Mouse (Mus musculus): Measurements from ENCODE around the gene Gm20388.

The Gm20388 gene

DNA sequence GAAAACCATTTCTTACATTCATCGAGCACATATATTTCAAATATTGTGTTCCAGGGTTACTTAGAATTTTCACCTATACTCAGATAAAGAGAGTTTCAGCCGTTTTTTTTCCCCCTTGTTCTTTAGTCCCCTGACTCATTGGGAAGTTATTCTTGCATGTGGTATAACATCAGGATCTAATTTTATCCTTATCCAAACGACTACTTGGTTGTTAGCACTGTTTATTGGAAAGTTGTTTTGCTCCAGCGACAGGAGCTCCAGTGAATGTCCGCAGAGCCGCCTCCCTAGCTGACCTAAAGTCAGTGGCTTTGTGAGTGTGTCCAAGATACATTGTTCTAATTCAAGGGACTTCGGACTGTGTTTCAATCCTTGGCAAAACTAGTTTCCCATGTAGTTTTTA is 3723.2 kb downstream of the Gm20388 start:
- DNase-seq (ENCODE audit: low spot score), result no peak

DNA sequence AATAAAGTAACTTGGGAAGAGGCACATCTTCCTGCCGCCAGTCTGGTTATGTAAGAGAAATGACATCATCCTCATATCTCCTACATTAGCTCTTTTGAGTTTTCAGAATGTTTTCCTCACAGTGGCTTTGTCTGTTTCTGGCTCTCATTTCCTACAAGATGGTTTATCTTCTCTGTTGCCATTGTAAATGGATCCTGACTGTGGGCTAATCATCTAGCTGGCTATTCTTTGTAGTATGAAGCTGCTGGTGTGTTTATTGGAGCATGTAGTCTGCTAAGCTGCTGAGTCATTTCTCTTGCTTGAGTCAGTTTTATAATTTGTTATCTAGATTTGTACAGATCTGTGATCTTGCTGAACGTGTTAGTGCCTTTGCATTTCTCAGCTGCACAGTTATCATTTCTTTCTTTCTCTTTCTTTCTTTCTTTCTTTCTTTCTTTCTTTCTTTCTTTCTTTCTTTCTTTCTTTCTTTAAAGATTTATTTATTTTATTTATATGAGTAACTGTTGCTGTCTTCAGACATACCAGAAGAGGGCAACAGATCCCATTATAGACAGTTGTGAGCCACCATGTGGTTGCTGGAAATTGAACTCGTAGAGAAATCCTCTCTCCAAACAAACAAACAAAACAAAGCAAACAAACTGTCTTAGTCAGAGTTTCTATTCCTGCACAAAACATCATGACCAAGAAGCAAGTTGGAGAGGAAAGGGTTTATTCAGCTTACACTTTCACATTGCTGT is 3723.9 kb downstream of the Gm20388 start:
- peak; percentile 69 for DNase-seq (ENCODE audit: low spot score)

DNA sequence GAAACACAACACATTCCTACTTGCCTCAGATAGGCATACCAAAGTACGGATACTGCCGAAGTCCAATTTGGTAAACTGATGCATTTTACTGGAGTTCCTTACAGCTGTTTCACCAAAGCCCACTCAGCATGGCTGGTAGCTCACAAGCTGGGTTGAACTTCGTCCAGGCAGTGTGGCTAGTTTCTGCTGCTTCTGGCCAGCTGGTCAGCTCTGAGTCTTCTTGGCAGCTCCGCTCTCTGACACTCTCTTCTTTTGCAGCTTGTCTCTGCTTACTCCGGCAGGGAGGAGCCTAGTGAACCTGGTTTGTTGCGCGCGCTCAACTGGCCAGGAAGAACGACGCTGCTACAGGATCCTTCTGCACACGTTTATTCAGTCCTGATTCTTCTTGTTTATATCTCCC is 3725.0 kb downstream of the Gm20388 start:
- no peak for DNase-seq (ENCODE audit: low spot score)

DNA sequence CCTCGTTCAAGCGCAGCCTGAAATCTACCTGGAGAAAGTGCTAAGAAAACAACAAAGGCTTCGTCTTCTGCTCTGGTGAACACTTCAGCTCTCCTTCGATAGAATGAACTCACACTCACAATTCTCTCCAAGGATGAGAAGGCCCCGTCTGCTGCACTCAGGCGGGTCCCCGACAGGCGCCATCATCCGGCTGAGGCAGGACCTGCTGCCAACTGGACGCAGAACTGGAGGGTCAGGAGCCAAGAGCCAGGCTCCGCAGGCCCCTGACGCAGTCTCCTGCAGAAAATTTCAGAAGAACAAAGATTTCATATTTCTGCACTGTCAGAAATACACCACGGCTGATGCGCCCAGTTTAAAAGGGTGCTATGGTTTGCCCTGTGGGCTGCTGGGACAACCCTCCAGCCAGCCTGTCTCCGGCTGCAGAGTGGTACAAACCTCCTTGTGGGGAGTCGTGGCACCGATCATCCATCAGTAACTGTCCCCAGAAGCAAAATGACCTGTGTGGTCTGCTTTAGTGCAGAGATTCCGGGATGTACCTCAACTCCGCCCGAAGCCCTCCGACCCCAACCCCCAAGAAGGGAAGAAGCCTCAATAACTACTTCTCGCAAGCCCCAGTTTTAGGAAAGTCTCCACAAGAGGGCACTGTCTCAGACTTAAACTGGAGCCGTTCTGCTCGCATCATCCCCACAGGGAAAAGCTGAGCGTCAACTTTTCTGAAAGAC is 3732.8 kb downstream of the Gm20388 start:
- peak; percentile 75 for DNase-seq (ENCODE audit: low spot score)

DNA sequence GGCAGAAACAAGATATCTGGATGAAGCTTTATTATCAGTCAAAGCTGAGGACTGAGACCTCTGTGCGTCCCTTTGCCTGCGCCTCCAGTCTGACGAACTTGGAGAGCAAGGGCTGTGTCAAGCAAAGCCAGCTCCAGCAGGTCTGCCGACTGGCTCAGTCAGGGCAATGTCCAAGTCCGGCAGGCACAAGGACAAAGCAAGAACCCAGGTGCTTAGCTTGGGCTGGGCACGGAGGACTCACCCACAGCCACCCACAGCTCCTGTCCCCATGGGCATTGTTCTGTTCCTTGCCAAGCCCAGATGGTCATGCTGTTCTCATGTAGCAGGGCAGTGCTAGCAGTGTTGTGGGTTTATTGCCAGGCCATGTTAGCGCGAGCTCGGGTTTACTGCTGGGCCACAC is 3734.6 kb downstream of the Gm20388 start:
- DNase-seq (ENCODE audit: low spot score), result no peak

DNA sequence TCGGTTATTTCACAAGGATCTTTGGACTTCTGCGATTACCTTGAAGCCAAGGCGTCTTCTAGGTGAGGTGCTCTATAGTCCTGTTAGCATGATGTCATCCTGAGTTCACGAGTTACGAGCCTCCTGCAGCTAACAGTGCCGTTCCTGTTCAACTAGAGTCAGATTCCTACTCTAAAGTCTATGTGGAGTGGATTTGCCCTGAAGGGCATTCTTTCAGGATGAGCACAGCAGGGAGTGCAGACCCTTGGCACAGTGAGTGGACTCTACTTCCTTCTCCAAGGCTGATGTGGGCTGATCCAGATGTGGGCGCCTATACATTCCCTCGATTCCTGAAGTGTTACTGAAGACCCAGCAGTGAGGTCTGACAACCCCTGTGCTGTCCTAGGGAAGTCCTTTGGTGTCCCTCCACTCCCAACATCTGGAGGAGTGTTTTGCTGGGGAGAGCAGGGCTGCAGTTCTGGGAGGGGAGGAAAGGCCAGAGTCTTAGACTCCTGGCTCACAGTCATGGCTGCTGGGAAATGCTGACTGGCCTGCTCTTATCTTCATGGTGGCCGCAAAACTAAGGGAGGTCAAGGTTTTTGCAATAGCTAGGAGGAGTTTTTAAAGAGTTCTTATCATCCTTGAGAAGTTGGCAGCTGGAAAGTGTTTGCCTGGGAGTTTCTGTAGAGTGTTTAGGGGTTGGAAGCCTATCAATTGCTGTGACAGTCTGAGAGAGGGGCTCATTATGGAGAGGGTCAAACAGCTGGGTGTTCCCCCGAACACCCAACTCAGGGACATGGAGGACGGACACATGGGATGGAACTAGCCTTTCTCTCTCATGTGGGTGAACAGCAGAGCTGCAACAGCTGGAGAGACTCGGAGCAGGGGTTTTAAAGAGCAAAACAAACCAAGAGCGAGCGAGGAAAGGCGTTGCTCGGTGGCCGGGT is 3737.9 kb downstream of the Gm20388 start:
- DNase-seq (ENCODE audit: low spot score), result no peak

DNA sequence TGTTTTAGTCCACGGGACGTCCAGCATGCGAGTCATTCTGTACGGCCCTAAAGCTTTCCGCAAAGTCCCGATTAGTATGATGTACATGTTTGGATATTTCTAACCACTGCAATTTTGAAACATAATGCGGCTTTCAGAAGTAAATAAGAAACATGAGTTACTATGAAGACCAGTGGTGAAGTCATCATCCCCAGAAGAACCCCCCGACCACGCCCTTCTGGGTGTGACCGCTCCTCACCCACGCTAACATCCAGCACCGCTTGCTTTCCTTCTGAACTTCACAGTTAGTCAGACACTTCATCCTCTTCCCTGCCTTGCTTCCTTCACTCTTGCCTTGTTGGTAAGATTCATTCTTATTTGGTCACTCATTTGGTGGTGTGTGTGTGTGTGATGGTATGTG is 3738.8 kb downstream of the Gm20388 start:
- DNase-seq (ENCODE audit: low spot score), result no peak

DNA sequence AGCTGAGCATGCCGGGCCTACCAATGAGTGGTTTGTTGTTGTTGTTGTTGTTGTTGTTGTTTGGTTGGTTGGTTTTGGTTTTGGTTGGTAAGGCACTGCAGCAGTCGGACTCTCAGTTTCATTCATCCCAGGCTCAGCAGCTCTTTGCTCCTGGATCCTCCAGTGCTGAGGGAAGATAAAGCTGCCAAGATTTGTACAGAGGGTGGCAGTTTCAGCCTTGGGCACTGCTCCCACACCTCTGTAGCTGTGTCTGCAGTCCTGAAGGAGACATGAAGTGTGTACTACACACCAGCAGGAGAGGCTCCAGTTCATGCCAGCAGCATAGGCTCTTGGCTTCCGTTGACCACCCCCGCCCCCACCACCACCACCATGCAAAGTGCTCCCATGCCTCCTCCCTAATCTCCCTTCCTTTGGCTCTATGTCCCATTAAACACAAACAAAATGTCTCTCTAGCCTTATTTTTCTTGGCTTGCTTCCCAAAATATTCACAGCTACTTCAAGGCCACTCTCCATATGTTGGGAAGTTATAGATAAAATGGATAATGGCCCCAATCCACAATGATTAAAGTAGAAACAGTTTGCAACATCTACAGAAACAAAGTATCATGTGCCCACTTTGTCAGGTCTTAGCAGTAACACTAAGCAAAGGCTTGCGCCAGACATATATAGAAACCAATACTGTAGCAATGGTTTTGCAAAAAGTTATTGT is 3740.9 kb downstream of the Gm20388 start:
- DNase-seq (ENCODE audit: low spot score), result peak; percentile 24

DNA sequence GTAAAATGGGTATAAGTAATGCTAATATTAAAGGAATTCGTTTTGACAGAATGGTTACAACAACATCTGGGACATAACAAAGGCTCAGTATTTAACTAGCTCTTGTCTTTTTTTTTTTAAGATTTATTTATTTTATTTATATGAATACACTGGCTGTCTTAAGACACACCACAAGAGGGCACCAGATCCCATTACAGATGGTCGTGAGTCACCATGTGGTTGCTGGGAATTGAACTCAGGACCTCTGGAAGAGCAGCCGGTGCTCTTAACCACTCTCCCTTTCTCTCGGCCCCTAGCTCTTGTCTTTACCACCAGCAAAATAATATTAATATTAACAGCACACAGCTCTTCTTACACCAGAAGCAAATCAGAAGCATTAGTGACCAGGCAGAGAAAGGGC is 3742.0 kb downstream of the Gm20388 start:
- peak; percentile 61 for DNase-seq (ENCODE audit: low spot score)

DNA sequence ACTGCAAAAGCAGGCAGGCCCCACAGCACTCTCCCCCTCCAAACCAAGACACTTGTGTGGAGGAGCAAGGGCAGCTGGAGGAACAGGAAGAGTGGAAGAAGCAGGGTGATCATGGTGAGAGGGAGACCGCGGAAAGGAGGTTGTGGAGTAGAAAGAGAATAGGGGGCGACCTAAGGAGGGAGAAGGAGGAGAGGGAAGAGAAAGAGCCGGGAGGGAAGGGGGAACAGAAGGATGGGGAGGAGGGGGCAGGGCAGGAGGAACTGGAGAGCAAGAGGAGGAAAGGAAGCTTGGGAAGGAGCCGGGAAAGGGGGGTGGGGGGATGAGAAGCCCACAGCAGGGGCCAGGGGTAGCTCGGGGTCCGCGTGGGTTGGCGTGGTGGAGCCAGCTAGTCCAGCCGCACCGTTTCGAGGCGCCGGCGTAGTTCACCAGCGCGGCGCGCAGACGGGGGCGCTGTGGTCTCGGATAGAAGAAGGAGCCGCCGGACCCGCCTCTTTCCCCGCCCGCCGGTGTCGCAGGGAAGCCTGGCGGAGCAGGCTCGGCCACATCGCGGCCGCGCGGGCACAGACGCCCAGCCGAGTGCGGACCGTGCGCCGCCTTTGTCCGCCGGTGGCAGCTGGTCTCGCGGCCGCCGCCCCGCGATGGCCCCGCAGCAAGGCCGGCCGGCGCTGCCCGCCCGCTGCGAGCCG is 3742.8 kb downstream of the Gm20388 start, which contains the start of gene Rhou:
TSS of gene Rhou (plus strand) at position 622 of the 686 bp plus-strand sequence.
- peak; percentile 98 for DNase-seq (ENCODE audit: low spot score)

DNA sequence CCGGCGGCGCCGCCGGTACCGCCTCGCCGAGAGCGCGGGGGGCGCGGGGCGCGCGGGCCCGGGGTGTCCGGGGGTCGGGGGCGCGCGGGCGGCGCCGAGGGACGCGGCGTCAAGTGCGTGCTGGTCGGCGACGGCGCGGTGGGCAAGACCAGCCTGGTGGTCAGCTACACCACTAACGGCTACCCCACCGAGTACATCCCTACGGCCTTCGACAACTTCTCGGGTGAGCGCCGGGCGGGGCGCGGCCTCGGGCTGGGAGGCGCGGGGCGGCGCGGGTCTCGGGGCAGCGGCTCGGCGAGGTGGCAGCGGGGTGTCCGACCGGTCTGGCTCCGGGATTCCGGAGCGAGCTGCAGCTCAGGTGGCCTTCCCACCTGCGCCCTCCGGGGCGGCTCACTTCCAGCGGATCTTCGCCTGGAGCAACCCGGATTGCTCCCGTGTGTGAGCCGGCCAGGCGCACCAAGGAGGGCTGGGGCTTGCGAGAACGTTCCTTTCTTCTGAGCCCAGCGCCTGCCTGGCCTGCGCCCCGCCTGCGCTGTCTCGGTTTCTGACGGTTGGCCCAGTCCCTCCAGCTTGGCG is 3743.4 kb downstream of the Gm20388 start:
- peak; percentile 83 for DNase-seq (ENCODE audit: low spot score)

DNA sequence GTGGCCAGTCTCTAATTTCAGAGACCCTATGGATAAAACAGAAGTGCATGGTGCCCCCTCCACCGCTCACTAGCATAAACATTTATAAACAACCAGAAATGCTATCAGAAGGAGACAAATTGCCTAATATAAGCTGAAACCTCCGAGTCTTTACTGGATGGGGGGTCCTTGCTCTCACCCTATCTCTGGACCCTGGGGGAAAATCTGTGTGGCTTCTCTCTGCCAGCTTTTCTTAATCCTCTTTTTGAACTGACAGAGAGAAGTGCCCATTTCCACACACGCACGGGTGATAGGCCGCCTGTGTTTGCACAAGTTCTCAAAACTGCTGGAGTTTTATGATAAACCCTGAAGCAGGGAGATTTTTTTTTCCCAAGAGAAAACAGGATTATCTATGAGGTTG is 3744.1 kb downstream of the Gm20388 start:
- DNase-seq (ENCODE audit: low spot score), result no peak

DNA sequence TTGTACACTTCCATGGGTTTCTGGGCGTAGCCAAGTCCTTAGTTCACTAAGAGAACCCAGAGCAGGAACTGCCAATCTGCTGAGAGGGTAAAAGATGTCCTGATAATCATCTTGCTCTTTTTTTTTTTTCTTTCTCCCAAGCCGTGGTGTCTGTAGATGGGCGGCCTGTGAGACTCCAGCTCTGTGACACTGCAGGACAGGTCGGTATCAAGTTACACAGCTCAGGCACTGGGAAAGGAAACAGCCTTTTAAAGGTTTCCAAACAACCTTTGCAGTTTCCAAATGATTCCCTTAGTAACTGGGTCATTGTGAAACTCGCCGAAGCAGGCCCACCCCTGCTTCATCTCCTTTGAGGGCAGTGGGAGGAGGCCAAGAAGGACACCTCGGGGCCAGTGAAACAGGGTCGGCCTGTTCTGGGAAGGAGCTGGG is 3744.7 kb downstream of the Gm20388 start:
- DNase-seq (ENCODE audit: low spot score), result peak; percentile 73

DNA sequence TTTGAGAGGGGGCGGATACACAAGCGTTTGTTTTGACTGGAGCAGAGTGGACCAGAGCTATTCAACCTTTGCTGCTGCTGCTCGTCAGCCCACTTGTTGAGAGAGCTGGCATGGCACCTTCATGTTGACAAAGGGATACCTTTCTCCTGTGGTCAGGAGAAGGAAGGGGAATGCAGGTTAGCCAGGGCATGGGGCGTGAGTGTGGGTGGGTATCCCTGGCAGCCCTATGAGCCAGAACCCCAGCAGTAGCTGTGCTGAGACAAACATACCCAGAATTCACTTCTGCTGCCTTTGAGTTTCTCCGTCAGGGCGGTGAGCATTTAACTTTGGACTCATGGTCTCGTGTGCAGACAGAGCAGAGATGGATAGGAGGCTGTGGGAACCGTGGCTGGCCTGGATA is 3747.2 kb downstream of the Gm20388 start:
- DNase-seq (ENCODE audit: low spot score), result no peak

DNA sequence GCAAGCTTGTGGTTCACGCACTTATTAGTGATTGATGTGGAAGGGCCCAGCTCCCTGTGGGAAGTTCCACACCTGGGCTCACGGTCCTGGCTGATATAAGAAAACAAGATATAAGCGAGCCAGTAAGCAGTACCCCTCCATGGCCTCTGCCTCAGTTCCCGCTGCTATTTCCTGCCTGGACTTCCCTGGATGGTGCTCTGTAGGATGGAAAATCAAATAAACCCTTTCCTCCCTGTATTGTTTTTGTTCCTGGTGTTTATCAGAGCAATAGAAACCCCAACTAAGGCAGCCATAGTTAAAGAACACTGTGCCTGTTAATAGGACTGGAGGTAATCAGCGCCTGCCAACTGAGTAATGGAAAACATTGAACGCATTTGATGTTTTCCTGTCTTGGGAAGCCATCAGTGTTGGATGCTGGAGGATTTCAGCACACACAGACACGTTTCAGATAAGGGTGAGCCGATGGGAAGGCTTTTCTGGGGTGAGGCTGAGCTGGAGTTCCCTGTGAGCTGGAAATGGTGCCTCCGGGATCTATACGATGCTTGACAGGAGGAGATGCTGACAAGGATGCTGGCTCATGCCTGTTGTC is 3748.9 kb downstream of the Gm20388 start:
- no peak for DNase-seq (ENCODE audit: low spot score)

DNA sequence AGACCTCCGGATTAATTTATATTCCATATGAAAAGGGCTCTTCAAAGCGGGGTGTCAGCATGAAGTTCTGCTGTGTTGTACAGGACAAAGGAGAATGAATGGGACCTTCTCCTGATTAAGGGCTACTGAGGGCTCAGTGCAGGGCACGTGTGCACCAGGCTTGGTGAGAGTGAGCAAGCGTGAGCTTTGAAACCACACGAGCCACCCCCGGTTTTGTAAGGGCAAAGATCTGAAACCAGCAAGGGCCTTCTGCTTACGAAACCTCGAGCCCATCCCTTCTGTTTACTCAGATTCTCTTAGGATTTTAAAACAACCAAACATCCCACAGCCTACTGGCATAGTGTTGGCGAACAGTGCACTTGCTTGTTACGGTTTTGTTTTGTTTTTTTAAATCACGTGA is 3750.9 kb downstream of the Gm20388 start:
- DNase-seq (ENCODE audit: low spot score), result no peak

DNA sequence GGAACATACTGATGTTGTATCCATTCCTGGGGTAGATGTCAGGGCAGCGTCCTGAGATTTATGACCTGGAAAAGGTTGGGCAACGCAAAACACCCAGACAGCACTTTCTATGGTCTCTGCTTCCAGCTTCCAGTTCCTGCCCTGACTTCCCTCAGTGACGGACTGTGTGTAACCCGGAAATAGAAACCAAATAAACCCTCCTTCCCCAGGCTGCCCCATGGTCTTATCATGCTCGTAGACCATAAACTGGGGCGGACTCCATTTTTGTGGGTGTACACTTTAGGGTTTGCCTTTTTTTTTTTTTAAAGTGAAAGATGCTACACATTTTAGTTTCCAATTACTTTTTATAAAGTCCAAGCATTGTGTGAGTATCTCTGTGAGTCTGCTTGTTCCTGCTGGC is 3754.9 kb downstream of the Gm20388 start:
- DNase-seq (ENCODE audit: low spot score), result no peak

DNA sequence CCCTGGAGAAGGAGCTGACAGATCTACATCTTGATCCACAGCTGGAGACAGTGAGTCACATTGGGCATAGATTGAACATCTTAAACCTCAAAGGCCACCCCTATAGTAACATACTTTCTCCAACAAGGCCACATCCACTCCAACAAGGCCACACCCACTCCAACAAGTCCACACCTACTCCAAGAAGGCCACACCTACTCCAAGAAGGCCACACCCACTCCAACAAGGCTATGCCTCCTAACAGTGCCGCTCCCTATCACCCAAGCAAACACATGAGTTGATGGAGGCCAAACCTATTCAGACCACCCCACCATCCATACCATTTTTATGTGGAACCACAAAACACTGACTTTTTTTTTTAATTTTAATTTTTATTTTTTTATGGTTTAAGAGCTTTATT is 3756.2 kb downstream of the Gm20388 start:
- DNase-seq (ENCODE audit: low spot score), result no peak

DNA sequence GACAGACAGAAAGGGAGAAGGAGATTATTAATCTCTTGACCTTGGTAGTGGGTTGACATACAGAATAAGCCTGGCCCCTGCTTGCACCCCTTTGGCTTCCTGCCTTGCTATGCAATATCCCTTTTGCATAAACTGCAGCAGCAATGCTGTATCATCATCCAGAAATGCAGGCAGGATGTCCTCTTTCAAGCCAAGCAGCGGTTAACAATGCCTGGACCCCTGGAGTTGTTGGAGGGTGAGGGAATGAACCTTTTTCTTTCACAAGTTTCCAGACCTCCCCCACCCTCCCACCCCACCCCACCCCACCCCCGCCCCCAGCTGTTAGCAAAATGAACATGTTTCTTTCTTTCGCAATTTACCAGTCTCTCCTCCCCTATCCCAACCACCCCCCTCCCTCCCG is 3758.0 kb downstream of the Gm20388 start:
- DNase-seq (ENCODE audit: low spot score), result no peak

DNA sequence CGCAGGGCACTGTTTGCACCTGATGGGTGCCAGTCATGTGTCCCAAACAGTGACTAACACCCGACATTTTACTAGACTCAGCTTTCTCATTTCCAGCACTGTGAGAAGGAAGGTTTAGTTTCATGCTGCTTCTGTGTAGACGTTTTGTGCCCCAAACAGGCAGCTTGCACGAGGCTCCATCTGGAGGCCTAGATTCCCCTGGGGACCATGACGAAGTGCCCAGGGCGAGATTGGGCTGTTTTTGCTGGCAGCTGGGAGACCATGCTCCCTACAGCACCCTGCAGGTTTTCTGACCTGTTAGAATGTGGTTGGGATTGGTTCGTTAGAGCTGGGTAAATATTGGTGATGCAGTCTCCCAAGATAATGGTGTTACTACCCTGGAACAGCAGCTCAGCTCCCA is 3760.1 kb downstream of the Gm20388 start:
- DNase-seq (ENCODE audit: low spot score), result peak; percentile 84

DNA sequence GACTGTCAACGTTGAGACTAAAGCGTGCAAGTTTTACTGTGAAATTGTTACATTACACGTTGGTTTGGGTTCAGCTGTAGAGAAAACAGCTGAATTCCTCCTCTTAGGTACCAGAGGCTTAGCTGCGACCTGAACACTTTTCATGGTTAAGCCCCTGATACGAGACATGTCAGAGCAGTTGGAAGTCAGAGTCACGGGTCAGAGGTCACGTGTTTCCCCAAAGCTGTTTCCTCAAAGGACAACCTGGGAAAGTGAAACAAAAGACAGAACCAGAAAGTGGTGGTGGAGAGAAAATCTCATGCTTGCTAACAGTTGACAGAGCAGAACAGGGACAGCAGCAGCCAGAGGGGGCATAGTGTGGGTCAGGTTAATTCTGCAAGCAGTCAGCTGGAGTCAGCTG is 3760.8 kb downstream of the Gm20388 start:
- DNase-seq (ENCODE audit: low spot score), result no peak

Measured in MN1 (cell line).